Mouse (Mus musculus): ENCODE data around the gene Lyg1.

DNA sequence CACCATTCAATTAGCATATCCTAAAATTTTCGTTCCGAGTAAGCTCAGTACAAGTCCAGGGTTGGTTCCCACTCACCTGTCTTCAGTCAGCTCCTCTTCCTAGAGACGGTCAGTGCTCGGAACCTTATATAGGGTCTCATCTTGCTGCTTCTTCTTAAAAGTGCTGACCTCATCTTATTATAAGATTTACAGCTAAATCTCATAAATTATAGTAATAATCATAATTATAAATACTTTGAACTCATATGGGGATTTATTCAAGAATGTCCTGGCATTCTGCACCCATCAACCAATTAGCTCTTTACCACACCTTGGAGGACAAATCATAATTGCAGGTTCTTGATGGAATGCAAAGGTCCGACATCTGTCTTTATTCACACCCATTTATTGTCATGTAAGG, at the start of gene Lyg1:
- TF ChIP-seq GATA1 (IDR thresholded peaks at IDR 0.05; ENCODE audit: borderline replicate concordance, low read length) = no peak
- TF ChIP-seq FLI1 (IDR thresholded peaks at IDR 0.05; ENCODE audit: low read length) = no peak
